Mouse (Mus musculus) lung, adult 2 months (tissue): Measurements from ENCODE around the gene Snrnp25.

Source experiments
- CTCF ChIP-seq: fragments of 200-500 bp; IDR thresholded peaks from 2 replicates; pipeline ENCODE4 v1.5.1; 2011; ENCODE audit warnings: mild to moderate bottlenecking, low read length, control low read depth; ENCODE audit not compliant: insufficient read depth
- POLR2A ChIP-seq: fragments of 200-500 bp; IDR thresholded peaks from 2 replicates; pipeline ENCODE4 v1.6.1; 2011; ENCODE audit warnings: low read depth, mild to moderate bottlenecking, control low read depth, low read length, borderline replicate concordance; ENCODE audit errors: extremely low read depth

GRCm38 (mm10) chr11:32215372-32216162 lies 10.4 kb downstream of the Snrnp25 start:
- TF ChIP-seq POLR2A (no peak), CTCF (no peak)
